ENCODE assay signal across 8 mouse cellular contexts in the genomic region with DNA sequence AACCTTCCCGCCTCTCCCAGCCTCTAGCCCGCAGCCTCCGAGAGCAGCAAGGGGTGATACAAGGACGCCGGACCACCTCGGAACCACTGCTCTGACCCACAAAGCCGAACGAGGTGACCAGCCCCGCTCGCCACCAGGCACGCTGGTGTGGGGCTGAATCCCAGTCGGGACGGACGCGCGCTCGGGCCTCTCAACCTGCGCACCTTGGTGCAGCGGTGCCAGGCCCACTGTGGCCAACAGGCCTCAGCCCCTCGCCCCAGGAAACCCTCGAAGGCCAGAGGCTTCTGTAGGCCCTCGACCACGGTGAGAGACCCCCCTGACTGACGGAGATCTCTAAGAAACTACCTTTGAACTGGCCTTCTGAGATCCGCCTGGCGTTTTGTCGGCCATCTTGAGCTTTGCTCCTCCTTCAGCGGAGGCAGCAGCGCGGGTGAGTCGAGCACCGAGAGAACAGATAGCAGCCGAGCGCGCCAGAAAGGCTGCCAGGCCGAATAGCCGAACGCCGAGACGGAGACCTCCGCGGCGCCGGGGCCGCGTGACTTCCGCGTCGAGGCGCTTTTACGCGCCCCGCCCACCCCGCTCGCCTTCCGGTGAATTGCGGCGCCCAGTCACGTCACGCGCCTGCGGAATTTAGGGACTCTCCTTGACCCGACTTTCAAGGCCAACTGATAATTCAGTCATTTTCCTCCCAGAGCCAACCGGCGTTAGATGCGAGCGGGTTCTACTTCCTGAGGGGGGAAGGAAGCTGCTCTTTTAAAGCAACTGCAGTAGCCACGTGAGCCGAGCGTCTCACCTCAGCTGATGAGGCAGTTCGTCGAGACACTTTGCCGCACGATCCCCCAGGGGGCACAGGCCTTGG. TPM values are rescaled to one million over a fixed set of nuclear protein-coding genes. Genes with fewer than 3 reads are reported as not detected.
DNase-seq lines count a peak whose midpoint lies in the region; ATAC-seq and TF ChIP-seq lines count a peak whose summit lies in the region.

A gene (minus strand): TSS at position 525 of the 859 bp plus-strand sequence.

- dilution Hi-C loops in CH12.LX (cut with MboI; ENCODE audit: extremely low pct_ligation_motif_present, extremely low pct_unique_long_range_greater_than_20kb, low sequenced_read_pairs): no loop called here

- TF ChIP-seq RAD21 in CH12.LX (IDR thresholded peaks at IDR 0.05; ENCODE audit: low read depth, low read length): no peak

- peaks cover 44% of the 10 kb centered on the region for H3K79me2 ChIP-seq in CH12.LX (replicated peaks; ENCODE audit: control insufficient read depth, extremely low read depth, insufficient read depth, poor library complexity, severe bottlenecking)

- H3K4me1 ChIP-seq in CH12.LX (ENCODE audit: control insufficient read depth in 1 of 2, insufficient read depth in 2 of 2): peaks cover 0 to 19% of the 10 kb centered on the region in 2 experiments; a peak in 2 of 4 replicates
- H3K4me1 ChIP-seq in forebrain, embryonic 11.5 days (replicated peaks; ENCODE audit: control insufficient read depth, insufficient read depth, low read length): peaks cover 3% of the 10 kb centered on the region; the same call in 1 of the 2 replicates
- H3K4me1 ChIP-seq in heart, embryonic 16.5 days (ENCODE audit: control insufficient read depth, insufficient read depth, low read length): peaks cover 13% of the 10 kb centered on the region
- H3K4me1 ChIP-seq in liver, embryonic 15.5 days (replicated peaks): peaks cover 31% of the 10 kb centered on the region
- peaks cover 13% of the 10 kb centered on the region; the same call in 1 of the 2 replicates for H3K4me1 ChIP-seq in neural tube, embryonic 12.5 days

- 0 out of 4 replicates have a peak, but pooled peaks of 1 of the 2 experiments have one; percentile 8 for TF ChIP-seq CTCF in CH12.LX (conservative IDR thresholded peaks at IDR 0.05 in 1 of 2, IDR thresholded peaks at IDR 0.05 in 1 of 2; ENCODE audit: low read depth in 2 of 2, low read length in 2 of 2)

- no peaks in the 10 kb centered on the region for H3K9me3 ChIP-seq in CH12.LX (replicated peaks; ENCODE audit: low read length)
- H3K9me3 ChIP-seq in forebrain, embryonic 11.5 days (ENCODE audit: control insufficient read depth, low read length): no peaks in the 10 kb centered on the region
- no peaks in the 10 kb centered on the region for H3K9me3 ChIP-seq in heart, embryonic 16.5 days (replicated peaks; ENCODE audit: control insufficient read depth, low read length)
- H3K9me3 ChIP-seq in liver, embryonic 15.5 days (replicated peaks): no peaks in the 10 kb centered on the region
- H3K9me3 ChIP-seq in neural tube, embryonic 12.5 days: no peaks in the 10 kb centered on the region

- peak; percentile 97 for DNase-seq in CH12.LX (ENCODE audit: extremely low read depth)
- DNase-seq in c-Kit-positive CD71-positive TER-119-negative erythroid progenitor cells, embryonic 14.5 days (ENCODE audit: low read depth): peak; percentile 91
- peak; percentile 98 for DNase-seq in forebrain, embryonic 11.5 days (ENCODE audit: low spot score)
- peak; percentile 98 to 99 for DNase-seq in kidney, postnatal 36 days
- peak; percentile 98 for DNase-seq in telencephalon, adult 2 months (ENCODE audit: low read depth, low spot score)

- H3K9ac ChIP-seq in CH12.LX (ENCODE audit: insufficient read depth, low read depth): peak within 1 kb of the TSS; percentile 93
- H3K9ac ChIP-seq in forebrain, embryonic 11.5 days (ENCODE audit: low read length): peak within 1 kb of the TSS; percentile 93
- H3K9ac ChIP-seq in heart, embryonic 16.5 days (ENCODE audit: low read length): peak within 1 kb of the TSS; percentile 94
- H3K9ac ChIP-seq in liver, embryonic 15.5 days: peak within 1 kb of the TSS; percentile 92
- H3K9ac ChIP-seq in neural tube, embryonic 12.5 days: peak within 1 kb of the TSS; percentile 89

- H3K36me3 ChIP-seq in CH12.LX (replicated peaks in 1 of 2; ENCODE audit: control insufficient read depth in 1 of 2, insufficient read depth in 1 of 2, low read length in 1 of 2): peaks cover 0 to 8% of the 10 kb centered on the region in 2 experiments
- no peaks in the 10 kb centered on the region for H3K36me3 ChIP-seq in forebrain, embryonic 11.5 days (ENCODE audit: control insufficient read depth, insufficient read depth, low read length)
- H3K36me3 ChIP-seq in heart, embryonic 16.5 days (ENCODE audit: control insufficient read depth, insufficient read depth): no peaks in the 10 kb centered on the region
- H3K36me3 ChIP-seq in liver, embryonic 15.5 days (replicated peaks): no peaks in the 10 kb centered on the region
- H3K36me3 ChIP-seq in neural tube, embryonic 12.5 days: no peaks in the 10 kb centered on the region; the same call in 1 of the 2 replicates

- H3K4me2 ChIP-seq in CH12.LX (ENCODE audit: insufficient read depth, low read depth, poor library complexity, severe bottlenecking): peak within 1 kb of the TSS; percentile 77
- peak within 1 kb of the TSS; percentile 86 for H3K4me2 ChIP-seq in forebrain, embryonic 11.5 days (ENCODE audit: low read depth, low read length, severe bottlenecking)
- peak within 1 kb of the TSS; percentile 90 for H3K4me2 ChIP-seq in heart, embryonic 16.5 days (ENCODE audit: low read depth, low read length)
- peak within 1 kb of the TSS; percentile 91 for H3K4me2 ChIP-seq in liver, embryonic 15.5 days
- H3K4me2 ChIP-seq in neural tube, embryonic 12.5 days (replicated peaks): peak within 1 kb of the TSS; percentile 90

- peak; percentile 96 for ATAC-seq in forebrain, embryonic 11.5 days (replicated peaks; ENCODE audit: low FRiP score)
- peak; percentile 92 for ATAC-seq in heart, embryonic 16.5 days (replicated peaks; ENCODE audit: extremely low read depth, insufficient read depth, low FRiP score)
- ATAC-seq in liver, embryonic 15.5 days (ENCODE audit: insufficient read depth): peak; percentile 93
- peak; percentile 96 for ATAC-seq in neural tube, embryonic 12.5 days (ENCODE audit: low FRiP score, low read depth)

- H3K27ac ChIP-seq in CH12.LX (ENCODE audit: insufficient read depth, low read depth): peak within 1 kb of the TSS; percentile 92
- H3K27ac ChIP-seq in forebrain, embryonic 11.5 days (ENCODE audit: low read depth, low read length): peak within 1 kb of the TSS; percentile 81
- H3K27ac ChIP-seq in heart, embryonic 16.5 days (ENCODE audit: low read length): peak within 1 kb of the TSS; percentile 96
- peak within 1 kb of the TSS; percentile 89 for H3K27ac ChIP-seq in liver, embryonic 15.5 days (replicated peaks)
- peak within 1 kb of the TSS; percentile 5; the same call in 1 of the 2 replicates for H3K27ac ChIP-seq in neural tube, embryonic 12.5 days

- peak; percentile 80 for TF ChIP-seq POLR2A in CH12.LX (IDR thresholded peaks at IDR 0.05; ENCODE audit: low read depth, low read length)

- peak within 1 kb of the TSS; percentile 83 to 100 (median 98) for H3K4me3 ChIP-seq in CH12.LX (replicated peaks in 1 of 3; ENCODE audit: low read depth in 2 of 3, low read length in 2 of 3, poor library complexity in 1 of 3)
- H3K4me3 ChIP-seq in forebrain, embryonic 11.5 days (ENCODE audit: low read depth, low read length): peak within 1 kb of the TSS; percentile 60
- peak within 1 kb of the TSS; percentile 98 for H3K4me3 ChIP-seq in heart, embryonic 16.5 days (ENCODE audit: low read length)
- H3K4me3 ChIP-seq in liver, embryonic 15.5 days (replicated peaks): peak within 1 kb of the TSS; percentile 92
- peak within 1 kb of the TSS; percentile 95 for H3K4me3 ChIP-seq in neural tube, embryonic 12.5 days

- WGBS in forebrain, embryonic 11.5 days: under 1% methylated on average over 74 of the region's 74 CpGs
- WGBS in heart, embryonic 16.5 days: under 1% methylated on average over 74 of the region's 74 CpGs
- WGBS in liver, embryonic 15.5 days (ENCODE audit: insufficient replicate concordance): under 1% methylated on average over 74 of the region's 74 CpGs
- WGBS in neural tube, embryonic 12.5 days: under 1% methylated on average over 74 of the region's 74 CpGs

- TF ChIP-seq EP300 in CH12.LX (IDR thresholded peaks at IDR 0.05; ENCODE audit: low read length): no peak

- in situ Hi-C loops in CH12.LX (cut with MboI; ENCODE audit: low pct_ligation_motif_present, low pct_unique_long_range_greater_than_20kb, low sequenced_read_pairs): no loop called here

- H3K27me3 ChIP-seq in CH12.LX (replicated peaks): no peaks in the 10 kb centered on the region
- H3K27me3 ChIP-seq in forebrain, embryonic 11.5 days (ENCODE audit: control insufficient read depth, insufficient read depth, low read length): no peaks in the 10 kb centered on the region
- no peaks in the 10 kb centered on the region for H3K27me3 ChIP-seq in heart, embryonic 16.5 days (ENCODE audit: control insufficient read depth, insufficient read depth, low read length)
- H3K27me3 ChIP-seq in liver, embryonic 15.5 days: no peaks in the 10 kb centered on the region
- H3K27me3 ChIP-seq in neural tube, embryonic 12.5 days (replicated peaks): no peaks in the 10 kb centered on the region

TF ChIP-seq in CH12.LX, 34 proteins besides CTCF, POLR2A, EP300 and RAD21 (continues in another document):
- TF ChIP-seq IRF4 (IDR thresholded peaks at IDR 0.05; ENCODE audit: low read depth, low read length) (peak; percentile 50), NRF1 (IDR thresholded peaks at IDR 0.05; ENCODE audit: low read depth, low read length) (peak; percentile 50), JUN (IDR thresholded peaks at IDR 0.05; ENCODE audit: insufficient read depth, low read depth, low read length) (no peak), MAFK (IDR thresholded peaks at IDR 0.05; ENCODE audit: insufficient replicate concordance, low read length) (0 out of 2 replicates have a peak, but pooled peaks have one; percentile 38), ELF1 (IDR thresholded peaks at IDR 0.05; ENCODE audit: low read depth, low read length) (peak; percentile 99), KAT2A (IDR thresholded peaks at IDR 0.05; ENCODE audit: insufficient replicate concordance, low read length) (peak; percentile 50; the same call in 1 of the 2 replicates), MYC (IDR thresholded peaks at IDR 0.05; ENCODE audit: low read depth, low read length) (peak; percentile 89), ZMIZ1 (IDR thresholded peaks at IDR 0.05; ENCODE audit: low read depth, low read length) (peak; percentile 21; the same call in 1 of the 2 replicates), CHD2 (IDR thresholded peaks at IDR 0.05; ENCODE audit: low read length) (peak; percentile 64), SIN3A (IDR thresholded peaks at IDR 0.05; ENCODE audit: low read length) (peak; percentile 79), USF1 (IDR thresholded peaks at IDR 0.05; ENCODE audit: low read depth, low read length) (peak; percentile 87)

RNA-seq across cellular contexts. Expression of the gene that starts here (rescaled TPM):
- total RNA-seq in CH12.LX (2012; rRNA removed) (46.5 and 64.0 TPM in 2 replicates), CH12.LX (2014; rRNA removed) (87.7 and 121 TPM in 2 replicates)
- polyA plus RNA-seq in CH12.LX (2012; ENCODE audit: insufficient read length, low read depth): 100 and 103 TPM in 2 replicates
- 130 and 159 TPM in 2 replicates for polyA plus RNA-seq in forebrain, embryonic 11.5 days (2014; fragmentation: Nextera tagmentation; extraction: Ambion mirVana)
- polyA plus RNA-seq in heart, embryonic 16.5 days (2015; fragmentation: Nextera tagmentation; extraction: Ambion mirVana): 66.2 and 71.1 TPM in 2 replicates
- 43.5 and 52.1 TPM in 2 replicates for polyA plus RNA-seq in liver, embryonic 15.5 days (2015; fragmentation: Nextera tagmentation; extraction: Ambion mirVana)
- 140 and 163 TPM in 2 replicates for polyA plus RNA-seq in neural tube, embryonic 12.5 days (2016; fragmentation: Nextera tagmentation; extraction: Ambion mirVana)

Comparison
In these comparisons a context has a peak if more than half of its experiments do, and no peak if none do; other contexts are left out.
1. Peak in every context shown above with its lines: DNase-seq, ATAC-seq, H3K4me3 ChIP-seq and H3K27ac ChIP-seq.
2. H3K27ac ChIP-seq: peak in every context shown above with its lines; median percentile 96 in heart, embryonic 16.5 days; 92 in CH12.LX; 89 in liver, embryonic 15.5 days; 81 in forebrain, embryonic 11.5 days; 5 in neural tube, embryonic 12.5 days.